Mouse (Mus musculus): ENCODE data around the gene Amd1.
A peak's percentile ranks its signal among the peaks of the same experiment; 100 is the strongest.

Gene Amd1

GRCm38 (mm10) chr10:40249625-40250024, 52.4 kb downstream of the Amd1 start:
- no peak for DNase-seq

GRCm38 (mm10) chr10:40247166-40247716, 54.7 kb downstream of the Amd1 start:
- DNase-seq = no peak

GRCm38 (mm10) chr10:40246374-40247165, 55.4 kb downstream of the Amd1 start, which contains the start of gene Rpf2:
Rpf2 (minus strand) TSS chr10:40247036.
- peak; percentile 80 for DNase-seq

- no peak for DNase-seq
Measured at GRCm38 (mm10) chr10:40237826-40238225, 64.2 kb downstream of the Amd1 start.
